Mouse (Mus musculus) MEL (cell line): ENCODE data around the gene Sccpdh.

Experiments used
- BHLHE40 ChIP-seq: IDR thresholded peaks from 2 replicates; pipeline ENCODE4 v1.6.1; 2012; ENCODE audit warnings: low read depth, mild to moderate bottlenecking, inconsistent platforms, low read length, improper control_type of control experiment, borderline replicate concordance
- CHD1 ChIP-seq: IDR thresholded peaks from 2 replicates; pipeline ENCODE4 v1.6.1; 2012; ENCODE audit warnings: low read depth, mild to moderate bottlenecking, inconsistent platforms, low read length, improper control_type of control experiment
- CTCF ChIP-seq, 3 experiments: IDR thresholded peaks in 2 of 3; conservative IDR thresholded peaks in 1 of 3; 2 replicates each; pipeline ENCODE4 v1.5.1; 2011 to 2012; ENCODE audit warnings: low read length in 3 of 3, low read depth in 2 of 3, mild to moderate bottlenecking in 2 of 3, improper control_type of control experiment in 1 of 3, inconsistent platforms in 1 of 3, mixed read lengths in 1 of 3, moderate library complexity in 1 of 3; ENCODE audit not compliant: control insufficient read depth in 1 of 3, insufficient read depth in 1 of 3, poor library complexity in 1 of 3, severe bottlenecking in 1 of 3
- EP300 ChIP-seq, 2 experiments: IDR thresholded peaks; 2 replicates each; pipeline ENCODE4 v1.6.1; 2011; ENCODE audit warnings: improper control_type of control experiment in 2 of 2, low read length in 2 of 2, low read depth in 1 of 2, mild to moderate bottlenecking in 1 of 2
- MEF2A ChIP-seq: IDR thresholded peaks from 2 replicates; pipeline ENCODE4 v1.6.1; 2014; ENCODE audit warnings: low read depth, mild to moderate bottlenecking, inconsistent platforms, low read length, improper control_type of control experiment; ENCODE audit not compliant: poor library complexity, insufficient replicate concordance, severe bottlenecking; ENCODE audit errors: extremely low read depth
- POLR2A ChIP-seq, 2 experiments: IDR thresholded peaks; 2 replicates each; pipeline ENCODE4 v1.6.1; 2011 to 2012; ENCODE audit warnings: low read length in 2 of 2, mild to moderate bottlenecking in 2 of 2, control low read depth in 1 of 2, improper control_type of control experiment in 1 of 2, low read depth in 1 of 2, moderate library complexity in 1 of 2; ENCODE audit not compliant: control insufficient read depth in 1 of 2, insufficient read depth in 1 of 2, poor library complexity in 1 of 2
- UBTF ChIP-seq: IDR thresholded peaks from 2 replicates; pipeline ENCODE4 v1.6.1; 2012; ENCODE audit warnings: low read depth, mild to moderate bottlenecking, inconsistent platforms, low read length, improper control_type of control experiment, moderate library complexity, borderline replicate concordance; ENCODE audit not compliant: insufficient read depth
- USF2 ChIP-seq, 2 experiments: IDR thresholded peaks; 2 replicates each; pipeline ENCODE4 v1.6.1; 2011 to 2012; ENCODE audit warnings: improper control_type of control experiment in 2 of 2, low read length in 2 of 2, borderline replicate concordance in 1 of 2, inconsistent platforms in 1 of 2, low read depth in 1 of 2, mild to moderate bottlenecking in 1 of 2; ENCODE audit not compliant: insufficient read depth in 1 of 2
- ZC3H11A ChIP-seq: IDR thresholded peaks from 2 replicates; pipeline ENCODE4 v1.6.1; 2012; ENCODE audit warnings: low read depth, mild to moderate bottlenecking, inconsistent platforms, low read length, improper control_type of control experiment

- no peak for TF ChIP-seq USF2 (IDR thresholded peaks at IDR 0.05; ENCODE audit: borderline replicate concordance in 1 of 2, insufficient read depth in 1 of 2, low read depth in 1 of 2, low read length in 2 of 2)
- no peak for TF ChIP-seq UBTF
- TF ChIP-seq POLR2A (IDR thresholded peaks at IDR 0.05; ENCODE audit: control insufficient read depth in 1 of 2, insufficient read depth in 1 of 2, low read depth in 1 of 2, low read length in 2 of 2, poor library complexity in 1 of 2): no peak; a peak in 1 of 4 replicates
- TF ChIP-seq CTCF (IDR thresholded peaks at IDR 0.05 in 2 of 3, conservative IDR thresholded peaks at IDR 0.05 in 1 of 3; ENCODE audit: control insufficient read depth in 1 of 3, insufficient read depth in 1 of 3, low read depth in 2 of 3, low read length in 3 of 3, poor library complexity in 1 of 3, severe bottlenecking in 1 of 3): peak; percentile 93 to 98 (median 97)
- TF ChIP-seq CHD1: peak; percentile 98
- 0 out of 2 replicates have a peak, but pooled peaks have one; percentile 26 for TF ChIP-seq BHLHE40
- peak in 1 of 2 experiments; percentile 7; a peak in 1 of 4 replicates for TF ChIP-seq EP300 (IDR thresholded peaks at IDR 0.05; ENCODE audit: low read depth in 1 of 2, low read length in 2 of 2)
- no peak for TF ChIP-seq MEF2A
- peak; percentile 82 for TF ChIP-seq ZC3H11A
Measured at GRCm38 (mm10) chr1:179734500-179735474, 66.8 kb downstream of the Sccpdh start.
